Mouse (Mus musculus): ENCODE measurements around the gene Ppil1. TPM values are rescaled to one million over a fixed set of nuclear protein-coding genes. Genes with fewer than 3 reads are reported as not detected.

The Ppil1 gene
- 10 to 100 TPM; 34.9 to 36.5 TPM for total RNA-seq (2021)
- long read RNA-seq, experiment 1, transcript Ppil1-201 (4 exons, 1,462 nt) = major isoform, 24 of 36 reads
- long read RNA-seq, experiment 1, partial matches to known transcripts = 0 of 36 reads
- long read RNA-seq, experiment 1, other reads (novel, unspliced or antisense) = 9 of 36 reads
- long read RNA-seq, experiment 2, transcript Ppil1-201 (4 exons, 1,462 nt) = major isoform, 21 of 31 reads
- long read RNA-seq, experiment 2, partial matches to known transcripts = 1 of 31 reads
- long read RNA-seq, experiment 2, other reads (novel, unspliced or antisense) = 8 of 31 reads

DNA sequence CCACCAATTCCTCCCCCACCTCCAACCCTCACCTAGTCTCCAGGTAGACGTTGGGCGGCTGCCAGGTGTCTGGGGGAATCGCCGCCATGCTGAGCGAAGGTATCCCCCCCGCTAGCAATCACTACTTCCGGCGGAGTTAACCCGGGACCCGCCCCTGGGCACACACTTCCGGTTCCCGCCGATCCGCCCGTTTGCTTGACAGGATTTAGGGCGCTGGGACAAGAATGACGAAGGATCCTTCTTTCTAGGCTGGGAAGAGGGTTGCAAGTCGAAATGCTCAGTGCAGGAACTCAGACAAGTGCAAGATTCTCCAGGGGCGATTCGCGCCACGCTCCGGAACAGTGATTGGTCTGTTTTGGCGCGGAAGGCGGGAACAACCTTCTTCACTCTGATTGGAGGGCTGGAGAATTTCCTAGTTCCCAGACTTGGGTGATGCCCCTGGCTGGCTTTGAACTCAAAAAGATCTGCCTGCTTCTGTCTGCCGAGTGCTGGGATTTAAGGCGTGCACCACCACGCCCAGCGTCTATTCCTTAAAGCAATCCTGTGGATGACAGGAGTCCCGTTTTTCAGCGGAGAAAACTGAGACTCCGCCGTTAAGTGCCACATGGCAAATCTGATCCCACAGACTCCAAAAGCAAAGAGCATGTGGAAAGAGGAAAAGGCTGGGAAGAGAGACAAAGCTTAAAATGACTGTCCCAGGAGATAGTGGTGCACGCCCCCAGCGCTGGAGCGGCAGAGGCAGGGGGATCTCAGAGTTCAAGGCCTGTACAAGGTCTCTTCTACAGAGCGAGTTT lies at the start of gene Ppil1:
Ppil1 (minus strand) TSS at position 347 of the 794 bp plus-strand sequence.
- peak; percentile 87 to 93 for DNase-seq

DNA sequence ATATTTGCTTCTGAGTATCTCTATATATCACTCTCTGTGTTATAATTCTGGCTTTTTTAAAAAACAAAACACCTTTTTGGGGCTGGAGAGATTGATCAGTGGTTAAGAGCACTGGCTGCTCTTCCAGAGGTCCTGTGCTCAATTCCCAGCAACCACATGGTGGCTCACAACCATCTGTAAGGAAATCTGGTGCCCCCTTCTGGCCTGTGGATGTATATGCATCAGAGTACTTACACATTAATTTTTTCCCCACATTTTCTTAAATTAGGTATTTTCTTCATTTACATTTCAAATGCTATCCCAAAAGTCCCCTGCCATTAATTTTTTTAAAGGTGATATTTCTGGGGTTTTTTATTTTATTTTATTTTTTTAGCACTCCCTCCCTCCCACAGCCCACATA lies 49.3 kb upstream of the Ppil1 start:
- no peak for DNase-seq

DNA sequence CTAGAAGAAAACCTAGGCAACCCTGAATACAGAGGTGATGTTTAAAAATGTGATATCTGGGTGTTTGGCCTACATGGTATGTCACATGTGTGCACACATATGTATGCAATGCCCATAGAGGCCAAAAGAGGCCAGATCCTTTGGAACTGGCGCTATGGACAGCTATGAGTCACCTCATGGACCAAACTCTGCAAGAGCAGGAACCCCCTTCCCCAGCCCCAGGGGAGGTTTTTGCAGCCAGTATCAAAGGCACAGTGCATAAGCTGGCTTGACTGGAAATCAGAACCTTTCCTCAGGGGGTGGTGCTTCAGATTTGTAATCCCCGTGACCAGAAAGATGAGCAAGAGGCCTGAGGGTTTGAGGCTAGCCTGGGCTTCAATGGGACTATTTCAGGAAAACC lies 48.1 kb upstream of the Ppil1 start:
- no peak for DNase-seq

DNA sequence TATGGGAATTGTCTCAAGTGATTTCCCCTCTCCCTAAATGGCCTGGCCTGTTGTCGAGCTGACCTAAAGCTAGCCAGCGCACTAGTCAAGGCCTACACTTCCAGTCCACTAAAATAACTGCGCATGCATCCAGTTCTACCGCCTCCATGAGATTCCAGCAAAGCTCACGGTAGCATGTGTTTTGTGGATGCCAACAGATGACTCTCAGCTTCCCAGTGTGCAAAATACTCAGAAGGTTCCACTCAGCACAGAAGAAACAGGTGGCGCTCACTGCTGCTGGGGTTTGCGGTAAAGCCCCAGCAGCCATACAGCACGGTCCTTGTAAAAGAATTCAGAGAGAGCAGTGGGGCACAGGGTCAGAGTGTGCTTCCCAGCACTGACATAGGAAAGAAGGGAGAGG lies 47.6 kb upstream of the Ppil1 start:
- DNase-seq = no peak

DNA sequence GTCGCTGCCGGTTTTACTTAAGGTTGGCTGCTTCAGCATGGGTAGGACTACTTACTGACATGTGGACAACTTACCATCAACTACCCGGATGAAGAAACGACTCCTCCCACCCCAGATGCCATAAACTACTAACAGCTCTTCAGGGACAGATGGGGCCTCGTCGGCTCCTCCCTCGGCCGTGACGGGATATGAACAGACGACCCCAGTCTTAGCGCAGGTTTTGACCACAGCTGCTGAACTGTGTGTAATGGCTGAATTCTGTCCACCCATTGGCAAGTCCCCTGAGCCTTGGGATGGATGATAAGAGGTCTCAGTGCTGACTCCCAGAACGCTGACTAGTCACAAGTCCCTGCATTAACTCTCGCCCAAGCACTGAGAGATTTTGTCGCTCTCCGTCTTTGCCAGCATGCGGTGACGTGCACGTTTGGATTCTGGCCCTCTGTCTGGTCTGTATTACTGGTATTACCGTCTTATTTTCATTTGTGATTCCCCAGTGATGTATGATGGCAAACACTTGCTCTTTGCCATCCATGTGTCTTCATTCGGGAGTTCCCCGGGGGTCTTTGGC lies 46.2 kb upstream of the Ppil1 start:
- DNase-seq = peak; percentile 51 to 66

DNA sequence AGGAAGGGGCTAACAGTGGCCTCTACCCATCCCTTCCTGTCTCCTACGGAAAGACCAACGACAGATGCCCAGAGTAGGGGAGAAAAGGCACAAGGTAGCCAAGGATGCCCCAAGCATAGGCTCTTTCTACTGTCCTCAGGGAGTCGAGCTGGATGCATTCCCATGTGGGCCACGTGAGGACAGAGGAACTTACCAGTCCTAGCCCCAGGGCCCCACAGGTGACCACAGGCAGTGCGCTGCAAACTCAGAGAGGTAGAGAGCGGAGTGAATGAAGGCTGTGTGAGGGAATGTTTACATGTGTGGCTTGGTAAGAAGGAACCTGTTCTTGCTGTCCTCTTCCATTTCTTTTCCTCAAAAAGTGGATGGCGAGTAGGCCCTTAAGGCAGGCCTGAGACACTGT lies 41.9 kb upstream of the Ppil1 start:
- peak in 1 of 2 experiments; percentile 39 for DNase-seq

DNA sequence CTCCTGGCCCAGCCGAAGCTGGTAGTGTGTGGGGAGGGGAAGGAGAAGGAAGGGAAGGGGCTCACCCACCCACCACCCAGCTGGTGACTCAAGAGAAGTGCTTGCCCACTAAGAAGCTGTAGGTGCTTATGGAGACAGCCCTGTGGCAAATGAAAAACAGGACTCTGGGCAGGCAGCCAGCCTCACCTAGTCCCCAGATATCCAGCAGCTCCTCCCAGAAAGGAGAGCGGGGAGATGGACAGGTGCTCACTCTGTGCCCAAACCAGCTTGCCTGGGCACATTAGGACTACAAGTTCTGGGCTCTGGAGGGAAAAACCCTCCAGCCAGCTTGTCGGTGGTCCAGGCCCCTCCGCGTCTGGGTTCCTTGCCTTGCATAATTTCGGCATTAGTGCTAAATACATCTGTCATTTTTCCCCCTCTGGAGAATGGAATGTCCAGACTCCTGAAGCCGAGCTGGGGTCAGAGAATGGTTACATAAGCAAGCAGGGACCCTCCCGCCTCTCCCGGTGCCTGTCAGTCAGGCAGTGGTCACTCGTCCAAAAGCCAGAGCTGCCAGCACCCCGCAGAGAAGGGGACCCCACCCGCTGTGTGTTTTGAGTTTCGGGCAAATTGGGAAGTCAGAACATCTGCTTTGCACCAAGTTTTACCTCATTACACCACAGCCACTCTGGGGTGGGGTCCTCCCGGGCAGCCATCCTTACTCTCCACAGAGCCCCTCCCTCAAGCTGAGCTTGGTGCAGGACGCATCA lies 41.2 kb upstream of the Ppil1 start:
- DNase-seq = peak; percentile 72 to 74

DNA sequence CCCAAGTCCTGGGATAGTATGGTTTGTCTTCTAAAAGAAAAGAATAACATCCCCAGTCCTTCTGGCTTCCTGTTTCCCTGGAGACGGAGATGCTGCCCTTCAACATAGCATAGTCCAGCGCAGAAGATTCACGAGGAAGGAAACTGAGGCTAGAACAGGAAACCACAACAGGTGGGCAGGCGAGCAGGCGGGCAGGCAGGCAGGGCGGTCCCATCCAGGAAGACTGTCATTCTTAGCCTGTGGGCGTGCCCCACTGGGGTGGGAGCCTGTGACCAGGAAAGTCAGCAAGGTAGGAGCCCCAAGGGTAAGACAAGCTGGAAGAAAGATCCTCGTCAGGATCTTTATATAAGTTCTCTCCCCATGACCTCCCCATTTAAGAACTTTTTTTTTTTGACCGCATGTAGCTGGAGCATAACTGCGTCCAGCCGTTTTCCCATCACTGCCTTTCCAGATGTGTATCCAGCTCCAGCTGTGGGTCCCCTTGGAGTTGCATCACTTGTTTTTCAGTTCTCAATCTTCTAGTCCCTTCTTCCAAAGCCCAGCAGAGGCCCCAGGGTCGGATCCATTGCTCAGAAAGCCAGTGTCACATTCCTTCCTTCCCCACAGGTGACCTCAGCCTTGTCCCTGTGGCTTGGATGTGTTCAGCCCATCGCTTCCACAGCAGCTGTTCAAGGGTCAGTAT lies 40.5 kb upstream of the Ppil1 start:
- peak; percentile 65 to 74 for DNase-seq

DNA sequence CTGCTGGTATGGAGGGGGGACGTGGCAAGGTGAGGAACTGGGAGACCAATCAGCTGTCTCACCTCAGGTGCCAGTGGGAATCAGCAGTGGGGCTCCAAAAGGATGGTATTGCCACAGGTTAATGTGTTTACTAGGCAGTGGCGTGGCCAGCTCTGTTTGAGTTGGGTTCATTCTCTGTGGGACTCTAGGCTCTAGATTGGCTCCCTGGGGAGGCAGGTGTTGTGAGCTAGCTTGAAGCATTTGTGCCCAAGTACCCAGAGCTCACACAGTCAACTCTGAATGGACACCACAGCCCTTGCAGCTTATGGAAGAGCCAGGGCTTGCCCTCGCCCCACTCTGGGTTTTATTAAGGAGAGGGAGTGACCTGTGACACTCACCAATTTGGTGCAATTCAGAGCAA lies 39.9 kb upstream of the Ppil1 start:
- no peak for DNase-seq

DNA sequence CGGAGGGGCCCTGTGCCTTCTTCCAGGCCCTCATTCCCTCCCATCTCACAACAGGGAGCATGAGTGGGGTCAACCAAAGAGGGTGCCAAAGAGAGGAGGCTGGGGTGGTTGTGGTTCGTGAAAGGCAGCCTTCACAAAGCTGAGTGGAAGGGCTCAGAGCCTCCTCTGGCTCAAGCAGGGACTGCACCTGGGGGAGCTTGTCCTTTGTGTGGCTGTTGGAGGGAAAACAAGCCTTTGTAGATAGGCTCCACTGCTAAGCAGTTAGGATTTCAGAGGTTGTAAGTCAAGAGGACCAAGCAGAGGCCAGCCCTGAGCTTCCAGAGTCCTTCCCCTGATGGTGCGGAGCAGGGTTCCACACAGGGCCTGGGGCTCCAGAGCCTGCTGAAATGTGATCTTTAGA lies 39.1 kb upstream of the Ppil1 start:
- DNase-seq = no peak

DNA sequence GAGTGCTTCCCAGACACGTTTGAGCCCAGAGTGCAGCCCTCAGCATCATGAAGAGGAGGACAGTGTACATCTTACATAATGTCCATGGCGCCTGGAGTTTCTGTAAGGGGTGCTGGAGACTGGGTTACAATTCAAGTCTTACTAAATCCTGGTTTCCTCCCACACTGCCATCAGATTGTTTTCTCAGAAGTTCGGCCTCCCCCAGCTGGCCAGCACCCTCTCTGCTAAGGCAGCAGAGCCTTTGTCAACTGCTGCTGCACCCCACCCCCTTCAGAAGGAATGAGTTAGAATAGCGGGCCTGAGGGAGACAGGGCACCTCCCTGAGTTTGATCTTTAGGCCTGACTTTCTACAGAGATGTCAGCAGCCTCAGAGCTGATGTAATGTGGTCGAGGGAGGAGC lies 38.2 kb upstream of the Ppil1 start:
- DNase-seq = peak; percentile 54 to 67

DNA sequence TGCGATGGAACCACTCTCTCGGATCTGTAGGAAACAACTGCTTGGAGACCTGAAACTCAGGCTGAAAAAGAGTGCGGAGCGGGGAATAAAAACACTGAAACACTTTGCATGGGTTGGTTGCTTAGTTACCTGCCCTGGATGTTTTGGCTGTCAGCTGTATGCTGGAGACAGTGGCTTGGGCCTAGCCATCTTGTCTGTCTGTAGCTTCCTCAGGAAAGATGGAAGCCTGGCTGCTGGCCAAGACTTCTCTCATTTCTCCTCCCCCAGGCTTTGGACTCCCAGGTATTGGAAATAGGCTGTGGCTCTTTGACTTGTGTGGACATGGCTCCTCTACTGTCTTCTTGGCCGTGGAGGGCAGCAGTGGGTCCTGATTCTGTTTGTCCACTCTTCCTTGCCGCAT lies 37.4 kb upstream of the Ppil1 start:
- DNase-seq = no peak

DNA sequence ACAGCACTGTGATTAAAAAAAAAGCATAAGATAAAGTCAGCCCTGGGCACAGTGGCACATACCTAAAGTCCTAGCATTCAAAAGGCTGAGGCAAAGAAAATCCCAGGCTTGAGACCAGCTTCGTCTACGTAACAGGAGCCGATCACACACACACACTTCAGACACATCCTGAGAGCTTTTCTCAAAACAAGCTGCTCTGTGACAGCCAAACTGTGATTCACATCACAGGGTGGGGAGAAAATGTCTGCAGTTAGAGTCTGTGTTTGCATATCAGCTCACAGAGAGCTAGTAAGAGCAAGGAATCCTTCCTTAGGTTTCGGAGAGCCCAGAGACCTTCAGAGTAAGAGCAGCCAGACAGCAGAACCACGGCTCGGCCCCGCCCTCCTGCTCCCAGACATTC lies 36.9 kb upstream of the Ppil1 start:
- DNase-seq = no peak

DNA sequence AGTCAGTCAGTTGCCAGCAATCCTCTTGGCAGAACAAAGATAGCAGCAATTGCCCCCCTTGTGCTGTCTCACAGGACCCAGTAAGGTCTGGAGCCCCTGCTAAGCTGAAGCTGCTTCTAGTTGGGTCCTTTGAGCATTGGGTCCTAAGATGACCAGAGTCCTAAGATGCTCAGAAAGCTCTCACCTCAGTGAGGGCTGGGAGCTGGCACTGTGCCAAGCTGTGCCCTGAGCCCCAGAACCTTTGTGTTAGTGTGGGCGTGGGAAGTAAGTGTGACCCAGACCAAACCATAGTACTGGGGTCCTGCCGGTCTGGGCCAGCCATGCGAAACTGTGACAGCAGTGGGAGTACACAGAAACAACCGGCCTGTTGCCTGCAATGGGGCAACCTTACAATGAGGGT lies 35.3 kb upstream of the Ppil1 start:
- DNase-seq = no peak

DNA sequence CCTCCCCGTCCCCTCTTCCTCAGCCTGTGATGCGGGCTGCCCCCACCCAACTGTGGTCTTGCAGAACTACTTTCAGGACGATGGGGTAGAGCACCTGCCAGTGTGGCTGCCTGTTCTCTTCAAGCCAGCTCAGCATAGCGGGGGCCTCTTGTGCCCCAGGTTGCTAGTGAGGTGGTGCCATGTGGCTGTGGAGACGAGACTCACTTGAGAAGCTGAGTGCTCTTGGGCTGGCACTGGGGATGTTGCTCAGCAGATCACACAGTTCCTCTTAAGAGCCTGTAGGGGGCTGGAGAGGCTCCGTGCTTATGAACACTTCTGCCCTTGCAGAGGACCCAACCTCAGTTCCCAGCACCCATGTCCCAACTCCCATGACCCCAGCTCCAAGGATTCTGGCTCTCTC lies 33.8 kb upstream of the Ppil1 start:
- no peak for DNase-seq

DNA sequence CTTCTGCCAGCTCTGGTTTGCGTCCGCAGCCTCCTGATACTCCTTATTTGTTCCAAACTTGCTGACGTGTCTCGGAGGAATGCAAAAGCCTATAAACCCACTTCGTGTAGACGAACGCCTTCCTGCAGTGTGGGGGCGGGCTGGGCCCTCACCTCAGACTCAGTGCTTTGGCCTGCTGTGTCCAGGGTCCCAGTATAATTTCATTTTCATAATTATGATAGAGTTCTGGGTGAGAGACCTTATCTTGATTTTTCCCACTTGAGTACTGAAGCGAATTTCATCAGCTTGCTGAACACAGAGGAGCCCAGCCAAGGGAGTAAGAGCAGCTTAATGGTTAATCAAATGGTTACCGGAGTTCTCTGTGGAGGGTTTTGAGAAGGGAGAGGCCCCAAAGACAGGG lies 33.3 kb upstream of the Ppil1 start:
- no peak for DNase-seq

DNA sequence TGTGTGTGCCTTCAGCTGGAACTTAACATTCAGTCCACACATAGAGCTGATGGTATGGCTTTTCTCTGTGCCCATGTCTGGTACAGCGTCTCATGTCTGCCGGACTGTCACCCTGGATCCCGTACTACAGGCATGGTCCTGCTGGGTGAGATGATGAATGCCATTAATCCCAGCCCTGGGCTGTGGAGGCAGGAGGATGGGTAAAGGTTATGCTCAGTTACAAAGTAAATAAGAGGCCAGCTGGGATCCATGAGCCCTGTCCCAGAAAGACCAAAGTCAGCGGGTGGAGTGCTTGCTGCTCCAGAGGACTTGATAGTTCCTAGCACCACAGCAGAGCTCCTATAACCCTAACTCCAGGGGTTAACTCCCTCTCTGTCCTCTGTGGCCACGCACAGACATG lies 31.8 kb upstream of the Ppil1 start:
- DNase-seq = no peak

DNA sequence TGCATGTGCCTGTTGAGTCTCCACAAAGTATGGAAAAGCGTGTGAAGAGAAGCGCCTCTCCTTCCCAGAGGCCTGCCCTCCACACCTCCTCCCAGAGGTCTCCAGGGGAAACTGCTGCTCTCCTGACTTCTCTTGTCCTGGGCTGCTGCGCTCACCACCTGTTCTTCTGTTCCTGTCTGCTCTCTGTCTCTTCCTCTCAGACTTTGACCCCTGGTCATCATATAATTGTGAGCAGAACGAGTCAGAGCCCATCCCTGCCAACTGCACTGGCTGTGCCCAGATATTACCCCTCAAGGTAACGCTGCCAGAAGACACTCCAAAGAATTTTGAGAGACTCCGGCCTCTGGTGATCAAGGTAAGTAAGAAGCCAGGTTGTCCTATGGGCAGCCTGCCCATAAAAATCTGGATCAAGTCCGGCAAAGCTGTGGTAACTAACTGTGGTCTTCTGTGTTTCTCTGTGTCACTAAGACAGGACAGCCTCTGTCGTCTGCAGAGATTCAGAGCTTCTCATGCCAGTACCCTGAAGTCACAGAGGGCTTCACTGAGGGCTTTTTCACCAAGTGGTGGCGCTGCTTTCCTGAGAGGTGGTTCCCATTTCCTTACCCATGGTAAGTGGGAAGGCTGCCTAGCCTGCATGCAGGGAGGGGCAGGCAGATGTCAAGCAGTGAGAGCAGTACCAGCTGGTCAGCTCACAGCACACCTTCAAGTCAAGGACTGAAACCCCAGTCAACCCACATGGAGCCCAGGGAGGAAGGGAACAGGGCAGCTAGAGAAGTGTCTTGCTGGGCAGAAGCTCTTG lies 30.0 kb upstream of the Ppil1 start:
- peak; percentile 47 to 66 for DNase-seq

DNA sequence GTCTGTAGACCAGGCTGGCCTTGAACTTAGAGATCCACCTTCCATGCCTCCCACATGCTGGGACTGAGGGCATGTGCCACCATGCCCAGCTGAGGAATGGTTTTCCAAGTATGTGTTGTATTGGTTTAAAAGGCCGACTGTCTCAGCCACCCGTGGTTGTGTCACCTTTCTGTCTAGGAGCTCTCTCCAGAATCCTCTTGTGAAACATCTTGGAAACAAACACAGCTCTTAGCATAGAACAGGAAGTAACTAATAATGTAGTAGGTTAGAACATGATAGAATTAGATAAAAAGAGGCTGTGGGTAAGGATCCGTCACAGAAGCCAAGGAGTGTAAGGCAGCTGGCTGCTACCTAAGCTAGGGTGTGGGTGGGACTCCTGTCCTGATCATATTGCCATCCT lies 29.0 kb upstream of the Ppil1 start:
- no peak for DNase-seq

DNA sequence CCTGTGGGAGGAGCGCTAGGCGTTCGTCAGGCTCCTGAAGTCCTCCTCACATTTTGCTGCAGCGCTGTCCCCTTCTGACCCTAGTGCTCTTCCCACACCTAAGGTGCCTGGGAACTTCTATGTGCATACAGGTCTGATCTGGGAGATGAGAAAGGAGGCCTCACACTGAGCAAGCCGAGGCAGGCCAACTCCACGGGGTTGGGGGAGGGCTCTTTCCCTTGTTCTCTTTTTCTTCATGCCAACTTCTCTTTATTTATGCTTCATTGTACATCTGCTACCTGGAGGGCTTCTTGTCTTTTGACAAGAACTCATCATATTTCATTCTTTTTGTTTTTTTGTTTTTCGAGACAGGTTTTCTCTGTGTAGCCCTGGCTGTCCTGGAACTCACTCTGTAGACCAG lies 27.8 kb upstream of the Ppil1 start:
- DNase-seq = no peak

DNA sequence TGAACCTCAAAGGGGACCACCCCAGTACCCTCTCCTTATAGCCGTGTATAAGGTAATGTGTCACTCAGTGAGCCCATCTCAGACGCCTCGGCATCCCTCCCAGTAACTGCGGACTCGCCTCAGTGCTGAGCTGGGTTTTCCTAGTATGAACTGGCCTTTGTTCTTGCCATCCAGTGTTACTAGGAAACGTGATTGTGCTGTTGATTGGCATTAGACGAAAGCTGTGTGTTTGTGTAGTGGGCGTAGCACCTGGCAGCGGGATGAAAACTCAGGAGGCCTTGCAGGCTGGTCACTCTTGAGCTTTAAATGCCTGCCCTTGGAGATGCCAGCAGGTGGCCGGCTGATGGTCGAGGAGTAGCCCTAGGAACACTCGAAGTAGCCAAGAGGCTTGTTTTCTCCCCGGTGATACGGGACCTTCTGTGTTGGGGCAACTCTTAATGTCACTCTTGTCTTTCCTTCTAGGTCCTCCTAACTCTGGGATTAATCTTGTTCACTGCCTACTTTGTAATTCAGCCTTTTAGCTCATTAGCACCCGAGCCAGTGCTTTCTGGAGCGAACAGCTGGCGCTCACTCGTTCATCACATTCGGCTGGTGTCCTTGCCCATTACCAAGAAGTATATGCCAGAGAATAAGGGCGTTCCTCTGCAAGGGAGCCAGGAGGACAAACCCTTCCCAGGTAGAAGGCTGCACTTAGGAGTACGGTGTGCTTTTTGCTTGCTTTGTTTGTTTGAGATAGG lies 18.4 kb upstream of the Ppil1 start:
- DNase-seq = no peak
